Mouse (Mus musculus): ENCODE measurements around the gene Piwil4.
"Not testable (repeated sequence)": the region's sequence is repeated elsewhere in the genome, so short reads cannot be mapped to it uniquely, and the experiment has no call there.

DNA sequence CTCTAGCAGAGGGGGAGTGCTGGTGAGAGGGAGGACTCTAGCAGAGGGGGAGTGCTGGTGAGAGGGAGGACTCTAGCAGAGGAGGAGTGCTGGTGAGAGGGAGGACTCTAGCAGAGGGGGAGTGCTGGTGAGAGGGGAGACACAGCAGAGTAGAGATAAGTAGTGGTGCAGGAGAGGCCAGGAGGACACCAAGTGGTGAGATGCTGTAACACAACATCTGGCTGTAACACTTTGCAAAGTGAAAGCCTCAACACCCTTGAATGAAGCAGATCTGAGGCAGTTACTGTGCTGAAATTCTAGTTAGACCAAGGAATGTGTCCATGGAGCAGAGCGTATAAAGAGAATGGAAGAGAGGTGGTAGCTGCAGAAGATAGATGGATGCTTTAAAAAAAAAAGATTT, 39.7 kb downstream of the Piwil4 start:
- not testable (repeated sequence) for TF ChIP-seq GATA1, HCFC1 (IDR thresholded peaks at IDR 0.05; ENCODE audit: low read depth, low read length)

Data from MEL (cell line).